Mouse (Mus musculus) CD4-positive, CD25-positive, alpha-beta regulatory T cell, adult 4 months (primary cell): ENCODE measurements around the gene Lcorl. TPM values are rescaled to one million over a fixed set of nuclear protein-coding genes. Genes with fewer than 3 reads are reported as not detected.
A peak's percentile ranks its signal among the peaks of the same experiment; 100 is the strongest.
"Not testable (repeated sequence)": the region's sequence is repeated elsewhere in the genome, so short reads cannot be mapped to it uniquely, and the experiment has no call there.

Experiments
- ATAC-seq: one replicate; pipeline ENCODE4 v1.8.0; 2017
- polyA plus RNA-seq, 2 experiments: library from polyadenylated mRNA; unstranded; fragments of 100-300 nt; shearing (Covaris generic); gene quantifications; one replicate each; pipeline ENCODE4 v1.2.1; 2017

Gene Lcorl
- polyA plus RNA-seq, 2 experiments from 2014 or later: 13.1 to 18.5 TPM

GRCm38 (mm10) chr5:45706811-45707210, 150.6 kb downstream of the Lcorl start:
- ATAC-seq: no peak

- no peak for ATAC-seq
Observed at GRCm38 (mm10) chr5:45691678-45692077, 165.7 kb downstream of the Lcorl start.

DNA sequence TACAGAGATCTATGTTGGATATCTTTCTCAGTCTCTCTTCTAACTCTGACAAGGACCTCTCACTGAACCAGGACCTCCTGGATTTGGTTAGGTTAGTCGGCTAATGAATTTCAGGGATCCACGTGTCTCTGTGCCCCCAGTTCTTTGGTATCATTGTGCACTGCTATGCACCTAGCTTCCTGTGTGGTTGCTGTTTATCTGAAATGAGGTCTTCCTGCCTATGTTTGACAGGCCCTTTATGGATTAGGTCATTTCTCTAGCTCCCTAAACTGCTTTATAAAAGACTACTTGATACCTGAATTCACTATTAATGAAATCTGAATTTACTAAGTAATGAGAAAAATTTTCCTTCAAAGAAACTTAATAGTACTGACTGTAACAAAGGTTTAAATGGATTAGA, 166.6 kb downstream of the Lcorl start:
- ATAC-seq: peak; percentile 39

DNA sequence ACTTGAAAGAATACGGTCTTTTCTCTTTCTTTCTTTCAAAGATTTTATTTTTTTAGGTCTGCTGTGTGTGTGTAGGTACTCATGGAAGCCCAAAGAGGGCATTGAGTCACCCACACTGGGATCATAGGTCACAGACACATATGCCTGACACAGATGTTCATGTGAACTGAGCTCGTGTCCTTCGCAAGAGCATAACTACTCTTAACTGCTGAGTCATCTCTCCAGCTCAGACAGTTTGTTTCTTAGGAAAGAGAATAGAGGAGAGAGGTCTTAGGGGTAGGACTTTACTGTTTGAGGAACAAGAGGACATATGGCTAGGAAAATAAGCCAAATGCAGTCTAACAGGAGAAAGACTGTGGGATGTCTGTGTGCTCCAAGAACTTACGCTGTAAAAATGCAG, 168.3 kb downstream of the Lcorl start:
- no peak for ATAC-seq

- ATAC-seq: no peak
Observed at GRCm38 (mm10) chr5:45686223-45686622, 171.2 kb downstream of the Lcorl start.

DNA sequence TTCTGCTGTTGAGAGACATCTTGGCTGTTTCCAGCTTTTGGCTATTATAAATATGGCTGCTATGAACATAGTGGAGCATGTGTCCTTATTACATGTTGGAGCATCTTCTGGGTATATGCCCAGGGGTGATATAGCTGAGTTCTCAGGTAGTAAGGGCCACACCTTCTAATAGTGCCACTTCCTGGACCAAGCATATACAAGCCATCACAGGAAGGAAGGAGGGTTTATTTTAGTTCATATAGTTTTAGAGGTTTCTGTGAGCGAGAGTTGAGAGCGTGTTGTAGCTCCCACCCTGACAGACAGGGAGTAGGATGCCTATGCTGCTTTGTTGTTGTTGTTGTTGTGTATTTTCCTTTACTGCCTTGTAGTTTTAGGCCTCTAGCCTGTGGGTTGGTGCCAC, 172.2 kb downstream of the Lcorl start:
- peak; percentile 50 for ATAC-seq

GRCm38 (mm10) chr5:45683388-45683787, 174.0 kb downstream of the Lcorl start:
- no peak for ATAC-seq

GRCm38 (mm10) chr5:45679955-45680354, 177.5 kb downstream of the Lcorl start:
- ATAC-seq: no peak

GRCm38 (mm10) chr5:45677639-45678038, 179.8 kb downstream of the Lcorl start:
- ATAC-seq: peak; percentile 18

- ATAC-seq: peak; percentile 74
Observed at GRCm38 (mm10) chr5:45675032-45675431, 182.4 kb downstream of the Lcorl start.

DNA sequence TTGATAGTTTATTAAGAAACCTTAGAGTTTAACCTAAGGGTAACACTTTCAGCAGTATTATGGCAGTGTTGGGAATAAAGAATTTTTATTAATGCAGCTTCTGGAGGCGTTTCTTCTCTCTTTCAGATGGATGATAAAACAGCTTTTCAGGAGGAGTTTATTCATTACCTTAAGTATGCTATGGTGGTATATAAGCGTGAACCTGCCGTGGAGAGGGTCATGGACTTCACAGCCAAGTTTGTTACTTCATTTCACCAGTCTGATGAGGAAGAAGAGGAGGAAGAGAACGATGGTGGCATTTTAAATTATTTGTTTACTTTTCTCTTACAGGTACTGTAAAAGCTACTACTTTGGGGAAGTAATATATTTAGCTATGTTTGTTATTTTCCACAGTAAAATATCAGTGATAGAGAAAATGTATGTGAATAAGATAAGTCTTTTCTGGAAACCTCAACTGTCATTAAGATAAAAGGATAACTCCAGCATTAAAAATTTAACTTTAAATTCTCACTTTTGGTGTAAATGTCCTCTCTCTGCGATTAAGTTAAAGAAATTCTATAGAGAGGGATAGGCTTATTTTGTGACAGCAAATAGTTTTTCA, 186.4 kb downstream of the Lcorl start:
- ATAC-seq: no peak

- no peak for ATAC-seq
Observed at GRCm38 (mm10) chr5:45670280-45670670, 187.1 kb downstream of the Lcorl start.

- peak; percentile 96 for ATAC-seq
Observed at GRCm38 (mm10) chr5:45669598-45670279, 187.7 kb downstream of the Lcorl start, which contains the start of gene Ncapg. TSS of gene Ncapg (plus strand) at chr5:45669919.

- ATAC-seq: peak; percentile 6
Observed at GRCm38 (mm10) chr5:45669234-45669597, 188.2 kb downstream of the Lcorl start.

DNA sequence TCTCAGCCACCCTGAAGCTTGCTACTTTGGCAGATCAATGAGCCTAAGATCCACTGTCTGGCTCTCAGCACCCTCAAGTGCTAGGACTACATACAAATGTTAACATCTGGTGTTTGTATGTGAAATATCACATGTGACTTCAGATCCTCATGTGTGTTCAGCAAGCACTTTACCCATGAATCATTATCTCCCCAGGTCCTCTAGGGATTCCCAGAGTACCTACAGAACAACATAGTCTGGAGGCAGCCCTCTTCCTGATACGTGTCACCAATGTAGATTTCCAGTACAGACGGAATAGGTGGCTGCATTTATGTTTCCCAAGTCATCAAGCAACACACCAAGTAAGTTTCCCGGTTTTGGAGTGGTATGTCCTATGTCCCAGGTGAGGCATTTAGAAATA, 188.6 kb downstream of the Lcorl start:
- no peak for ATAC-seq

DNA sequence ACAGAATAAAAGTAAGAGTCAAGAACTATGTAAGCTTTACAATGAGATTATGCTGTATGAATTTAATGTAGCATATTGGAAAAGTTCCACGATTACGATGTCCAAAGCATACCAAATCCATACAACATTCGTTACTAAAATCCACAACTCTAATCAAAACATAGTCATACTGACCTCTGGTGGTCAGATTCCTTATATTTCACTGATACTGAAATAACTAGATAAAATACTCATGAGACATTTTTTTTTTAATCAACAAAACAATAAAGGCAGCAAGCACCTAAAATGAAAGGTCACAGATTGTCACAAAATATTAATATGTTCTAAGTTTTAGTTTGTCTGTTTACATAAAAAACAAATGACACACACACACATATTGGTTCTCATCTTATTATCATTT, 189.1 kb downstream of the Lcorl start:
- no peak for ATAC-seq

GRCm38 (mm10) chr5:45658406-45658805, 199.0 kb downstream of the Lcorl start:
- ATAC-seq: not testable (repeated sequence)

DNA sequence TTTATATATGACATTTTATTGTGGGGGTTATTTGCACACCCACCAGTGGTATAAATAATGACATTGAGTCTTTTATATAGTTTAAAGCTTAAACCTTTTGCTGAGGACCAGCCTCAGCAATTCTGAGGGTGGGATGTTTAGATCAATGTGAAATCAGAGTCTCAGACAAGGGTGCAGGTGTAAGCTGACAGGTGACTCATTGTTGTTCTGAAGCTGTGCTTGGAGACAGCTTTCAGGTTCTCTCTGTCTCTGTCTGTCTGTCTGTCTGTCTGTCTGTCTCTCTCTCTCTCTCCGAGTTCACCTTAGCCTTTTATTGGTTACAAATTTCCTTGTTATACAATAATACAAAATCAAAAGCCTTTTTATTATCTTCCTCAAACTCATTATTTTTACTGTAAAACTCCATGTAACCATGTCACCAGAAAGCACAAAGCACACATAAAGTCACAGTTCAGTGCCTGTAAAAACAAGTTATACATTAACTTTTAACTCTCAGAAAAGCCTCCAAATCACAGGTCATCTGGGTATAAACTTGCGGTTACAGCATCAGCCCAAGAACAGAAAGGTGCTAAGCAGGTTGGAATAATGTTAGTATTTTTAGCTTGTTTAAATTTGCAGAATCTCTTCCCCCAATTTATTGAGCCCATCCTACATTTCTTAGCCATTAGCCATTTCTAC, 206.2 kb downstream of the Lcorl start:
- ATAC-seq: no peak

Other genes with a start within 250 kb of the Lcorl start
- under 1 TPM; 0.26 to 0.42 TPM for gene Fam184b, start 218.0 kb downstream of the Lcorl start, polyA plus RNA-seq
- 1 to 10 TPM; 7.1 to 9.5 TPM for gene Ncapg, start 187.7 kb downstream of the Lcorl start, polyA plus RNA-seq